Mouse (Mus musculus): Measurements from ENCODE around the gene Apoh.

GRCm38 (mm10) chr11:108427191-108427590 is 84.0 kb downstream of the Apoh start:
- TF ChIP-seq POLR2A (IDR thresholded peaks at IDR 0.05; ENCODE audit: borderline replicate concordance, extremely low read depth, low read depth, low read length) (no peak), CTCF (IDR thresholded peaks at IDR 0.05; ENCODE audit: insufficient read depth, low read length) (no peak)
